Mouse (Mus musculus) ES-Bruce4 (cell line): ENCODE measurements around the gene Pif1.

Experiments used
- EP300 ChIP-seq: IDR thresholded peaks from 2 replicates; pipeline ENCODE4 v1.6.1; 2011; ENCODE audit warnings: low read depth, low read length; ENCODE audit not compliant: insufficient read depth
- POLR2A ChIP-seq: IDR thresholded peaks from one replicate; pipeline ENCODE4 v1.8.1; 2011; ENCODE audit warnings: low read length; ENCODE audit not compliant: insufficient read depth

DNA sequence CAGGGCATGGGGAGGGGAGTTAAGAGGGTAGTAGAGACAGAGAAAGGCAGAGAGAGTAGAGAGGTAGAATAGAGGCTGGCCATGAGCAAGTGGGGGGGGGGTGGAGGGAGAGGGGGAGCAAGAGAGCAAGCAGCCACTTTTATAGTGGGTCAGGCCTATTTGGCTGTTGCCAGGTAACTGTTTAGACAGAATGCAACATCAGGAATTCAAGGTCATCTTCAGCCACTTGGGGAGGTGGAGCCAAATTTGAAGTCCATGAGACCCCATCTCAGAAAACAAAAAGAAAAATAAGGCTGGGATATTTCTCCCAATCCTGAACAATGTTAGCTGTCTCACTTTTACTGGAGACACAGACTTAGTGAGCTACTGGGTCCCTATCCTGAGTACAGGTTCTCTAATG is 55.6 kb downstream of the Pif1 start:
- TF ChIP-seq EP300 (no peak), POLR2A (no peak)
